Mouse (Mus musculus): ENCODE results near the gene Ugt1a10.

GRCm38 (mm10) chr1:88230421-88230820 lies 175.2 kb downstream of the Ugt1a10 start:
- TF ChIP-seq EP300 (IDR thresholded peaks at IDR 0.05; ENCODE audit: low read depth) (no peak), CTCF (IDR thresholded peaks at IDR 0.05; ENCODE audit: low read depth) (no peak)
